Mouse (Mus musculus) stomach, embryonic 16.5 days (tissue): ENCODE results near the gene Cdc42bpa. TPM values are rescaled to one million over a fixed set of nuclear protein-coding genes. Genes with fewer than 3 reads are reported as not detected.

ENCODE experiments used
- ATAC-seq: fragments of 200-750 bp; cut with Nextera tagmentation; 2 replicates; pipeline ENCODE4 v1.8.0; 2017; ENCODE audit warnings: moderate number of reproducible peaks, moderate TSS enrichment; ENCODE audit not compliant: insufficient read depth, low FRiP score
- H3K27ac ChIP-seq: fragments of 300-500 bp; sonication (generic); 2 replicates; pipeline ENCODE4 v1.5.1; 2014; ENCODE audit warnings: low read length
- H3K27me3 ChIP-seq: fragments of 300-500 bp; sonication (generic); 2 replicates; pipeline ENCODE4 v1.6.1; 2014; ENCODE audit warnings: low read length, control low read depth, mixed read lengths; ENCODE audit not compliant: control insufficient read depth, insufficient read depth
- H3K36me3 ChIP-seq: fragments of 300-500 bp; sonication (generic); 2 replicates; pipeline ENCODE4 v1.6.1; 2014; ENCODE audit warnings: low read length; ENCODE audit not compliant: control insufficient read depth, insufficient read depth
- H3K4me1 ChIP-seq: fragments of 300-500 bp; sonication (generic); 2 replicates; pipeline ENCODE4 v1.6.1; 2014; ENCODE audit warnings: low read length, control low read depth, mixed read lengths; ENCODE audit not compliant: control insufficient read depth, insufficient read depth
- H3K4me2 ChIP-seq: fragments of 300-500 bp; sonication (generic); 2 replicates; pipeline ENCODE4 v1.6.1; 2014; ENCODE audit warnings: low read depth, low read length, mixed read lengths
- H3K4me3 ChIP-seq: fragments of 300-500 bp; sonication (generic); replicated peaks from 2 replicates; pipeline ENCODE4 v1.5.1; 2014; ENCODE audit warnings: mild to moderate bottlenecking, low read length
- H3K9ac ChIP-seq: fragments of 300-500 bp; sonication (generic); 2 replicates; pipeline ENCODE4 v1.6.1; 2014; ENCODE audit warnings: low read length
- H3K9me3 ChIP-seq: fragments of 300-500 bp; sonication (generic); replicated peaks from 2 replicates; pipeline ENCODE4 v1.6.1; 2016; ENCODE audit warnings: low read length, control low read depth; ENCODE audit not compliant: control insufficient read depth
- WGBS: fragments of 180-500 bp; shearing (Covaris S2); extraction: QIAGEN DNeasy Blood & Tissue Kit; methylation state at CpG from one replicate; pipeline ENCODE4 v1.1.7; 2014; 5-methylcytosine and 5-hydroxymethylcytosine counted together
- polyA plus RNA-seq: library from polyadenylated mRNA; unstranded; fragments of >200 nt; fragmentation: Nextera tagmentation; extraction: Ambion mirVana; gene quantifications from 2 replicates; pipeline ENCODE4 v1.2.1, GENCODE M21; 2015

Gene Cdc42bpa
- polyA plus RNA-seq, 1 experiment from 2014 or later: 16.3 TPM

DNA sequence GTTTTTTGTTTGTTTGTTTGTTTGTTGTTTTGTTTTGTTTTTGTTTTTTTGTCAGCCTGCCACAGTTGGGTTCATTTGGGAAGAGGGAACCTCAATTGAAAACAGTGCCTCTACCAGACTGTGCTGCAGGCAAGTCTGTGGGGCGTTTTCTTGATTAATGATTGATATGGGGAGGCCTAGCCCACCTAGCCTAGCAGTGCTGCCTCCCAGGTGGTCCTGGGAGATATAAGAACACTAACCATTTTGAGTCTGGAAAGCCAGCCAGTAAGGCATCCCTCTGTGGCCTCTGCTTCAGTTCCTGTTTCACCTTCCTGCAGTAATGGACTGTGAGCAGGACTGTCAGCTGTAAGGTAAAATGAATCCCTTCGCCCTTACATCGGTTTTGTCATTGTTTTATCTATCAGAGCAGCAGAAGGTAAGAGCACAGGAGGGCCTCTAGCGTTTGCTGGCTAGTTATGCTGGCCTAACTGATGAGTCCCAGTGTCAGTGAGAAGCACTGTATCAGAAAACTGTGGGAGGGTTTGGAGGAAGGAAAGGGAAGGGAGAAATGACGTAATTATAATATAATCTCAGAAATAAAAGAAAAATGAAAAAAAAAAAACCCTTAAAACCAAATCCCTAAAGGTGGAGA is 15.5 kb downstream of the Cdc42bpa start:
- no peaks in the 10 kb centered on the region for H3K9me3 ChIP-seq
- 53% methylated on average over 5 of the region's 5 CpGs for WGBS
- no peak for ATAC-seq
- no peak overlapping the region for H3K4me3 ChIP-seq
- H3K36me3 ChIP-seq: no peaks in the 10 kb centered on the region
- H3K27ac ChIP-seq: no peak overlapping the region
- H3K4me2 ChIP-seq: no peak overlapping the region
- no peaks in the 10 kb centered on the region for H3K27me3 ChIP-seq
- H3K4me1 ChIP-seq: peaks cover 8% of the 10 kb centered on the region
- no peak overlapping the region for H3K9ac ChIP-seq

DNA sequence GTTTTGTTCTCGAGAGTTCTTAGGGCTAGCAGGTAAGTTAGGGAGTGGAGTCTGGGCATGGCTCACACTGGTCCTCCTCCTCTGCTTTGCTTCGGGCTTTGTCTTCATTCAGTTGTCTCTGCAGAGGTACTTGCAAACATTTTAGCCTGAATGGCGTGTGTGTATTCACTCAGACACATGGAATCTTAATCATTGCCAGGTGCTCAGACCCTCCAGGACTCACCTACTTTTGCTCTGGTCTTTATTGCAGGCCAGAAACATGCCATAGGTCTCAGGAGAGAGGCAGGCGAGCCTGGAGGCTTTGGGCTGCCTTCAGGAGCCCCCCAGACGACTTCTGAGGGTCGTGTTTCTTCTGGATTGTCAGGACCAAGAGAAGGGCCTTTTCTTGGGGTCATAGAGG is 17.2 kb downstream of the Cdc42bpa start:
- peaks cover 8% of the 10 kb centered on the region for H3K4me1 ChIP-seq
- H3K4me3 ChIP-seq: no peak overlapping the region
- no peak overlapping the region for H3K4me2 ChIP-seq
- no peaks in the 10 kb centered on the region for H3K27me3 ChIP-seq
- H3K36me3 ChIP-seq: no peaks in the 10 kb centered on the region
- no peak overlapping the region for H3K27ac ChIP-seq
- WGBS: 69% methylated on average over 6 of the region's 6 CpGs
- no peak overlapping the region for H3K9ac ChIP-seq
- no peaks in the 10 kb centered on the region for H3K9me3 ChIP-seq
- ATAC-seq: no peak

DNA sequence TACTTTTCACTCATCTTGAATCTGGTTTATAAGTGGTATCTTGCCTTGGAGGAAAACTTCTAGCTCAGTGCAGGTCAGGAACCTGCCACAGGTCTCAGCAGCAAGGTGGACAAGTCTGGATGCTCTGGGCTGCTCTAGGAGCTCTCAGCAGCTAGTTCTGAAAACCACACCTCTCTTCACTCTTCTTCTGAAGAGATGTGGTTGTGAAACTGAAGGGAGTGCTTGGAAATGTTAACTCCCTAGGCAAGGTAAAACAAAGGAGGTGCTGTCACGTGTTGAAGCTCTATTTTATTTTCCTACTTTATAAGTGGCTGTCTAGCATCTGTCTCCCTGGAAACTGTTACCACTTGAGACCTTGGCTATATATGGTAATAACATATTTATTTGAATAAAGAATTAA is 18.5 kb downstream of the Cdc42bpa start:
- Histone ChIP-seq H3K9ac (no peak overlapping the region), H3K4me2 (no peak overlapping the region), H3K36me3 (no peaks in the 10 kb centered on the region), H3K27ac (no peak overlapping the region), H3K27me3 (no peaks in the 10 kb centered on the region), H3K4me1 (peaks cover 8% of the 10 kb centered on the region), H3K4me3 (no peak overlapping the region), H3K9me3 (no peaks in the 10 kb centered on the region)
- WGBS: 57% methylated on average over 1 of the region's 1 CpGs
- ATAC-seq: no peak

DNA sequence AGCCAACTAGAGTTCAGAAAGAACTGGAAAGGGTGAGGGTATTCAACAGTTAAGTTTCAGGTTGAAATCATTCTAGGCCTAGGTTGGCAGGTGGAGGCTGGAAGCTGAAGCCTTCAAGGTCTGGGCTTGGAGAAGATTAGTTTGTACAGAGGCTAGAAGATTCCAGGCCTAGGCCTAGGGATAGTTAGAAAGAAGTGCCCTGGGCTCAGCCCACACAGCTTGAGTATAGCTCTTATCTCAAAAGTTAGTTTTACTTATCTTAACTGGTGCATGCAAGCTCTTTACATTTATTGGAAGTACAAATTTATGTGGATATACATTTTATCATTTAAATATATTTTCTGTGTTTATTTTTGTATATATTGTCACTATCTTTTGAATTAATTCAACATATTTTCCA is 21.4 kb downstream of the Cdc42bpa start:
- Histone ChIP-seq H3K4me1 (peaks cover 2% of the 10 kb centered on the region; the same call in 1 of the 2 replicates), H3K27me3 (no peaks in the 10 kb centered on the region), H3K36me3 (no peaks in the 10 kb centered on the region), H3K4me3 (no peak overlapping the region), H3K9me3 (no peaks in the 10 kb centered on the region), H3K4me2 (no peak overlapping the region), H3K27ac (no peak overlapping the region), H3K9ac (no peak overlapping the region)
- ATAC-seq: no peak

DNA sequence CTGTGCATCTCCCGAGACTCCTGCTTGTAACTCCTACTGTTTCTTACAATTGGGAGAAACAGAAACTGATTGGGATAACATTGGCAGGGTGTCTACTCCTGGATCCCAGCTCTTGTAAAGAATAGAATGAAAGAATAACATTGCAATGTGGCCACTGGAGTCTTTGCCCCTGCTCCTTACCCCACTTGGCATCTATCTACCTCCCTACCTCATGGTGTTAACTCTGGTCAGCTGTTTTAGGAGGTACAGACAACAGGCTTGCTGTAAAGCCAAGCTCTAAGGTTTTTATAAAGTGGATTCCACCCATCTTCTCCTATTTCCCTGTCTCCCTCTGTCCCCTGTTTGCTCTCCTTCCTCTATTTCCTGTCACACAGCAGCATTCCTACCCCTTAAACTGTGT is 21.9 kb downstream of the Cdc42bpa start:
- no peaks in the 10 kb centered on the region for H3K36me3 ChIP-seq

DNA sequence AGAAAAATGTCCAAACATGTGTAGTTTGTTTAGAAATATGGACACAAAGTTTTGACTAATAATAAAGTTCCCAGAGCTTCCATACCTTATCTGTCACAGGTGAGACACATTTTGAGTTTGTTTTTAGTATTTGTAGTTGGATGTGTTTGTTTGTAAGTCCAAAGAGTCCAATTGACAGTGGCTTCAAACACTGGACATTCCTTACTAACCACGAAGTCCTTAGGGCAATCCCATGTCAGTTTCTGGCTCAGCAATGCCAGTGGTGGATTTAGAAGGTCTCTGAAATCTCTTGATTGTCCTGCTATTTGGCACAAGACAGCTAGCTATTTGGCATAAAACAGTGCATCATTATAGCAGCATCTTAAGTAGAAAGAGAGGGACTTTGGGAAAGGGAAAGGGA is 22.7 kb downstream of the Cdc42bpa start:
- no peak overlapping the region for H3K4me2 ChIP-seq
- no peak overlapping the region for H3K27ac ChIP-seq
- no peak for ATAC-seq
- WGBS: 84% methylated on average over 1 of the region's 1 CpGs
- no peaks in the 10 kb centered on the region for H3K9me3 ChIP-seq
- no peak overlapping the region for H3K4me3 ChIP-seq
- H3K4me1 ChIP-seq: peaks cover 2% of the 10 kb centered on the region; the same call in 1 of the 2 replicates
- H3K9ac ChIP-seq: no peak overlapping the region
- no peaks in the 10 kb centered on the region for H3K27me3 ChIP-seq
- H3K36me3 ChIP-seq: no peaks in the 10 kb centered on the region

More for the DNA sequence above, 21.9 kb downstream of the Cdc42bpa start:
- H3K27me3 ChIP-seq: no peaks in the 10 kb centered on the region
- WGBS: 89% methylated on average over 1 of the region's 1 CpGs
- H3K9me3 ChIP-seq: no peaks in the 10 kb centered on the region
- H3K27ac ChIP-seq: no peak overlapping the region
- H3K4me2 ChIP-seq: no peak overlapping the region
- no peak overlapping the region for H3K9ac ChIP-seq
- no peak overlapping the region for H3K4me3 ChIP-seq
- peaks cover 2% of the 10 kb centered on the region; the same call in 1 of the 2 replicates for H3K4me1 ChIP-seq
- no peak for ATAC-seq

DNA sequence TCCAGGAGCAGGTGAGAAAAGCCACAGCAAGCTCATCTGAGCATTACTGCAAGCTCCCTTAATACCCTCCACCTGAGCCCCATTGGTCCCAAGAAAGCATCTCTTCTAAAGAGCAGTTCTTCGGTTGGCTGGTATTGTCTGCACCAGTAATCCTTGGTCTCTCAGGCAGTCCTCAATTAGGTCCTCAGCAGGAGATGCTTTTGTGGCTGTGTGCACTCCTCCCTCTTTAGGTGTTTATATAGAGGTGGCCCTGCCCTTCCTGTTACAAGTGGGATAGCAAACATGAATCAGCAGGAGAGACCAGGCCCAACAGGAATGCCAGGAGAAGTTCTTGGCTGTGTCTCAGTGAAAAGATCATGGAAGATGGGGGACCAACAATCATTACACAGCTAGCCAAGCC is 23.9 kb downstream of the Cdc42bpa start:
- H3K36me3 ChIP-seq: no peaks in the 10 kb centered on the region
- ATAC-seq: no peak
- 84% methylated on average over 1 of the region's 1 CpGs for WGBS

DNA sequence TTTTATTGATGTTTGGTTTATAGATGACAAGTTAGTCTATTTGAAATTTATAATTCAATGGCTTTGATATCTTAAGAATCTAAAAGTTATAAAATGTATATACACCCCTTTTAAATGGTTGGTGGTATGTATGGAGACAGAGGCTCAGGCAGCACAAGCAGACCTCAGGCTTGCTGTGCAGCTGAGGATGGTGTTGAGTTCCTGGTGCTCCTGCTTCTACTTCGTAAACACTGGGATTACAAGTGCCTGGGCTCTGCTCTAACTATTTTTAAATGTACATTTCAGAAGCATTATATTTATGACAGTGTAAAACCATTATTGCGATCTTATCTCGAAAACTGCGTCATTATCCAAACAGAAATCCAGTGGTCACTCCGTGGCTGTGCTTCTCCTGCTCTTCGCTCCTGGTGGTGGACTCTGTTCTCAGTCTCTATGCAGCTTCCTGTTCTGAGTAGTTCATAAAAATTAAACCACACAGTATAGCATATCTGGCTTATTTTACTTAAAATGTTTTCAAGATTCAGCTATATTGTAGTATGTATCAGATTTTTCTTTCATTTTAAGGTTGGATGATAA is 31.5 kb downstream of the Cdc42bpa start:
- 43% methylated on average over 6 of the region's 6 CpGs for WGBS
- Histone ChIP-seq H3K9me3 (no peaks in the 10 kb centered on the region), H3K36me3 (no peaks in the 10 kb centered on the region), H3K4me3 (no peak overlapping the region), H3K9ac (no peak overlapping the region), H3K27me3 (no peaks in the 10 kb centered on the region), H3K4me1 (no peaks in the 10 kb centered on the region), H3K4me2 (no peak overlapping the region), H3K27ac (no peak overlapping the region)
- ATAC-seq: no peak

More for the DNA sequence above, 23.9 kb downstream of the Cdc42bpa start:
- H3K4me2 ChIP-seq: no peak overlapping the region
- H3K9me3 ChIP-seq: no peaks in the 10 kb centered on the region
- H3K4me1 ChIP-seq: no peaks in the 10 kb centered on the region
- H3K9ac ChIP-seq: no peak overlapping the region
- H3K27ac ChIP-seq: no peak overlapping the region
- H3K4me3 ChIP-seq: no peak overlapping the region
- no peaks in the 10 kb centered on the region for H3K27me3 ChIP-seq

DNA sequence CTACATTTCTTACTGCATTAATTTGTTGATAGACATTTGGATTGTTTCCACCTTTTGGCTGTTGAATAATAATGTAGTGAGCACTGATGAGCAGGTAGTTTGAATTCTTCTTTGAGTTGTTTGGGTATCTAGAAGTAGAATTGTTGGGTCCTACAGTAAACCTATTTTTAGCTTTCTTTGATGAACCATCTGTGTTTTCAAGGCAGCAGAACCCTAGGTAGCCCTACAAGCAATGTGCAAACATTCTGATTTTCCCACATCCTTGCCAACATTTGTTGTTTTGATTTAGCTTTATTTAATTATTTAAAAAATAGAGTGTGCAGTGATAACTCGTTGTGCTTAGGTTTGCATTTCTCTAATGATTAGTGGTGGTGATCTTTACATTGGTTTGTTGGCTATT is 32.0 kb downstream of the Cdc42bpa start:
- no peaks in the 10 kb centered on the region for H3K4me1 ChIP-seq
- H3K27me3 ChIP-seq: no peaks in the 10 kb centered on the region
- no peak overlapping the region for H3K9ac ChIP-seq
- no peak overlapping the region for H3K4me2 ChIP-seq
- H3K9me3 ChIP-seq: no peaks in the 10 kb centered on the region
- H3K27ac ChIP-seq: no peak overlapping the region
- H3K36me3 ChIP-seq: no peaks in the 10 kb centered on the region
- no peak overlapping the region for H3K4me3 ChIP-seq
- WGBS: 67% methylated on average over 1 of the region's 1 CpGs
- ATAC-seq: no peak
